Mouse (Mus musculus): ENCODE measurements around the gene Gjc2. TPM values are rescaled to one million over a fixed set of nuclear protein-coding genes. Genes with fewer than 3 reads are reported as not detected.

Gjc2 gene
- total and polyA plus RNA-seq, 2 experiments from 2014 or later: 0.38 to 3.2 TPM

GRCm38 (mm10) chr11:59209003-59209441 lies 26.0 kb upstream of the Gjc2 start:
- 4% methylated on average over 18 of the region's 18 CpGs for WGBS
- DNase-seq (ENCODE audit: low spot score) (peak; percentile 87), ATAC-seq (peak; percentile 69)
- Histone ChIP-seq H3K4me1 (ENCODE audit: insufficient read depth, low read length) (0 out of 2 replicates have a peak, but pooled peaks cover 3% of the 10 kb centered on the region), H3K27me3 (ENCODE audit: insufficient read depth, low read length) (no peaks in the 10 kb centered on the region), H3K4me3 (ENCODE audit: low read length) (peak overlapping the region; percentile 92), H3K9me3 (ENCODE audit: low read length) (no peaks in the 10 kb centered on the region), H3K27ac (peak overlapping the region; percentile 95), H3K36me3 (ENCODE audit: insufficient read depth, low read length) (peaks cover 37% of the 10 kb centered on the region), H3K9ac (replicated peaks; ENCODE audit: low read length) (peak overlapping the region; percentile 91), H3K4me2 (ENCODE audit: low read depth, low read length) (peak overlapping the region; percentile 89)
- peak; percentile 81 for TF ChIP-seq CTCF (IDR thresholded peaks at IDR 0.05; ENCODE audit: low read depth)

GRCm38 (mm10) chr11:59208153-59208831 lies 25.3 kb upstream of the Gjc2 start, which contains the start of gene 2310033P09Rik:
Gene 2310033P09Rik (plus strand): TSS chr11:59208321.
- H3K9ac ChIP-seq (replicated peaks; ENCODE audit: low read length): peak within 1 kb of the TSS; percentile 91
- peak within 1 kb of the TSS; percentile 89 for H3K4me2 ChIP-seq (ENCODE audit: low read depth, low read length)
- peak within 1 kb of the TSS; percentile 92 for H3K4me3 ChIP-seq (ENCODE audit: low read length)
- 0 out of 2 replicates have a peak, but pooled peaks cover 3% of the 10 kb centered on the region for H3K4me1 ChIP-seq (ENCODE audit: insufficient read depth, low read length)
- peak within 1 kb of the TSS; percentile 95 for H3K27ac ChIP-seq
- DNase-seq (ENCODE audit: low spot score): peak; percentile 99
- peak; percentile 91 for ATAC-seq
- peaks cover 37% of the 10 kb centered on the region for H3K36me3 ChIP-seq (ENCODE audit: insufficient read depth, low read length)
- WGBS: under 1% methylated on average over 64 of the region's 67 CpGs
- TF ChIP-seq CTCF (IDR thresholded peaks at IDR 0.05; ENCODE audit: low read depth): no peak; the same call in 1 of the 2 replicates
- no peaks in the 10 kb centered on the region for H3K27me3 ChIP-seq (ENCODE audit: insufficient read depth, low read length)
- H3K9me3 ChIP-seq (ENCODE audit: low read length): no peaks in the 10 kb centered on the region

GRCm38 (mm10) chr11:59202081-59202995 lies 19.3 kb upstream of the Gjc2 start, which contains the start of gene Mrpl55:
Gene Mrpl55 (plus strand): TSS chr11:59202486.
- H3K4me2 ChIP-seq (ENCODE audit: low read depth, low read length): peak within 1 kb of the TSS; percentile 96
- H3K36me3 ChIP-seq (ENCODE audit: insufficient read depth, low read length): peaks cover 18% of the 10 kb centered on the region; the same call in 1 of the 2 replicates
- under 1% methylated on average over 63 of the region's 63 CpGs for WGBS
- H3K9ac ChIP-seq (replicated peaks; ENCODE audit: low read length): peak within 1 kb of the TSS; percentile 86
- DNase-seq (ENCODE audit: low spot score) (peak; percentile 98), ATAC-seq (peak; percentile 96)
- peak within 1 kb of the TSS; percentile 46 for H3K27ac ChIP-seq
- TF ChIP-seq CTCF (IDR thresholded peaks at IDR 0.05; ENCODE audit: low read depth): no peak
- H3K4me3 ChIP-seq (ENCODE audit: low read length): peak within 1 kb of the TSS; percentile 63
- no peaks in the 10 kb centered on the region for H3K9me3 ChIP-seq (ENCODE audit: low read length)
- no peaks in the 10 kb centered on the region for H3K27me3 ChIP-seq (ENCODE audit: insufficient read depth, low read length)
- peaks cover 9% of the 10 kb centered on the region; the same call in 1 of the 2 replicates for H3K4me1 ChIP-seq (ENCODE audit: insufficient read depth, low read length)

DNA sequence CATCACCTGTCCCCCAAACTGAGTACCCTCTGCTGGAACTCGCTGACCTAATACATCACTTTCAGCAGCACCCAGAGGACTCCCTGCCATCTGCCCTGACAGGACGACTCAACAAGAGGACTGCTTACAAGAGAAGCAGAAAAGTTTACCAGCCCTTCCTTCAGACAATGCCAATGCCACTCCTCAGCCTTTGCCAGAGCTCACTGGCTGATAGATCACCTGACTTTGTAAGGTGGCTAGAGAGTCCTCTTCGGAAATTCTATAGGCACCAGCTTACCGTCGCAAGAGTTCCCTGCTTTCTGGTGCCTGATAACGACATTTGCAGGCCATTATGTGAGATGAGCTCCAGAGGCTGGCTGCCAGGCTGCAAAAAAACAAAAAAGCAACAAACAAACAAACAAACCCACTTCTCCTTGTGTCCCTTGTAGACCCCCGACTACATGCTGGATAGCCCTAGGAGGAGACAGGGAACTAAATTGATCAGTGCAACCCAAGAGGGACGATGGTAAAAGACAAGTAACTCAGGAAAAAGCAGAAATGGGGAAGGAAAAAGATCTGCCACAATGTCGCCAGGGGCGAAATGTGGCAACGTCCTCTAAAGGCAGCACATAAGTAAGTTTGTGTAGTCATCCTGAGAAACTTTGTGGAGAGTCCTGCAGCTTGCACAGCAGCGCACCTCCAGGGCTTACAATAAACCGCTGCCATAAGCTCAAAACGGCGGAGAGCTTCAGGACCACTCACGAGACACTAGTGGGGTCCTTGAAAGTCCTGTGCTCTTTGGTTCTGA lies 18.4 kb upstream of the Gjc2 start:
- TF ChIP-seq CTCF (IDR thresholded peaks at IDR 0.05; ENCODE audit: low read depth): no peak
- Histone ChIP-seq H3K4me2 (ENCODE audit: low read depth, low read length) (peak overlapping the region; percentile 96), H3K27me3 (ENCODE audit: insufficient read depth, low read length) (no peaks in the 10 kb centered on the region), H3K27ac (peak overlapping the region; percentile 46; the same call in 1 of the 2 replicates), H3K9me3 (ENCODE audit: low read length) (no peaks in the 10 kb centered on the region), H3K36me3 (ENCODE audit: insufficient read depth, low read length) (peaks cover 16% of the 10 kb centered on the region; the same call in 1 of the 2 replicates), H3K4me3 (ENCODE audit: low read length) (peak overlapping the region; percentile 63), H3K4me1 (ENCODE audit: insufficient read depth, low read length) (peaks cover 9% of the 10 kb centered on the region; the same call in 1 of the 2 replicates), H3K9ac (replicated peaks; ENCODE audit: low read length) (peak overlapping the region; percentile 86)
- ATAC-seq (no peak; the same call in 1 of the 2 replicates), DNase-seq (ENCODE audit: low spot score) (no peak)
- 36% methylated on average over 16 of the region's 16 CpGs for WGBS

- no peak overlapping the region for H3K4me3 ChIP-seq (ENCODE audit: low read length)
- peaks cover 3% of the 10 kb centered on the region; the same call in 1 of the 2 replicates for H3K4me1 ChIP-seq (ENCODE audit: insufficient read depth, low read length)
- no peak for ATAC-seq
- H3K27me3 ChIP-seq (ENCODE audit: insufficient read depth, low read length): no peaks in the 10 kb centered on the region
- no peak for TF ChIP-seq CTCF (IDR thresholded peaks at IDR 0.05; ENCODE audit: low read depth)
- H3K36me3 ChIP-seq (ENCODE audit: insufficient read depth, low read length): no peaks in the 10 kb centered on the region
- DNase-seq (ENCODE audit: low spot score): no peak
- H3K4me2 ChIP-seq (ENCODE audit: low read depth, low read length): no peak overlapping the region
- H3K9me3 ChIP-seq (ENCODE audit: low read length): no peaks in the 10 kb centered on the region
- no peak overlapping the region for H3K9ac ChIP-seq (replicated peaks; ENCODE audit: low read length)
- H3K27ac ChIP-seq: no peak overlapping the region
These were observed 13.2 kb upstream of the Gjc2 start for GRCm38 (mm10) chr11:59196230-59196629.

DNA sequence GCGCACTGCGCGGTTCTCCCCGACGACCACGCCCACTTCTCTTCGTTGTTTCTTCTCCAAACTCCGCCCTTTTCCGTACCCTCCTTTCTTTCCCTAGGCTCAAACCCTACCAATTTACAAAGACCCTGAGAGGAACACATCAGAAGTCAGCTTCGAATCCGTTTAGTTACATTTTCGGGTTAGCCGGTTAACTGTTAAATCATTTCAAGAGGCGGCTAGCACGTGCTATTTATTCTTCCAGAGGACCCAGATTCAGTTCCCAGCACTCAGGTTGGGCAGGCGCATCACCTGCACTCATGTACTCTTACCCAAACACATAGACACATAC lies 9.0 kb upstream of the Gjc2 start, which contains the start of gene Guk1:
Guk1 (minus strand) TSS at position 154 of the 328 bp plus-strand sequence.
- Histone ChIP-seq H3K4me3 (ENCODE audit: low read length) (peak within 1 kb of the TSS; percentile 74), H3K4me2 (ENCODE audit: low read depth, low read length) (peak within 1 kb of the TSS; percentile 76), H3K4me1 (ENCODE audit: insufficient read depth, low read length) (peaks cover 4% of the 10 kb centered on the region; the same call in 1 of the 2 replicates), H3K9ac (replicated peaks; ENCODE audit: low read length) (peak within 1 kb of the TSS; percentile 69), H3K9me3 (ENCODE audit: low read length) (no peaks in the 10 kb centered on the region), H3K27me3 (ENCODE audit: insufficient read depth, low read length) (no peaks in the 10 kb centered on the region), H3K36me3 (ENCODE audit: insufficient read depth, low read length) (no peaks in the 10 kb centered on the region), H3K27ac (peak within 1 kb of the TSS; percentile 93)
- DNase-seq (ENCODE audit: low spot score) (no peak), ATAC-seq (peak; percentile 5; the same call in 1 of the 2 replicates)
- no peak for TF ChIP-seq CTCF (IDR thresholded peaks at IDR 0.05; ENCODE audit: low read depth)
- WGBS: 5% methylated on average over 16 of the region's 16 CpGs

Measured in hindbrain, postnatal 0 days (tissue).